Mouse (Mus musculus) midbrain, embryonic 14.5 days (tissue): ENCODE results near the gene Tdrd9. TPM values are rescaled to one million over a fixed set of nuclear protein-coding genes. Genes with fewer than 3 reads are reported as not detected.

Experiments used
- ATAC-seq: fragments of 200-750 bp; cut with Nextera tagmentation; 2 replicates; pipeline ENCODE4 v1.8.0; 2017; ENCODE audit warnings: moderate number of reproducible peaks, moderate library complexity; ENCODE audit not compliant: low FRiP score, low TSS enrichment
- DNase-seq: peaks from one replicate; pipeline ENCODE4 v3.0.0-alpha.2; 2015
- H3K27ac ChIP-seq: fragments of 300-500 bp; sonication (generic); replicated peaks from 2 replicates; pipeline ENCODE4 v1.5.1; 2014; ENCODE audit warnings: mild to moderate bottlenecking, low read depth, low read length, moderate library complexity
- H3K27me3 ChIP-seq: fragments of 300-500 bp; sonication (generic); 2 replicates; pipeline ENCODE4 v1.6.1; 2014; ENCODE audit warnings: low read length, control low read depth, mixed read lengths; ENCODE audit not compliant: control insufficient read depth, insufficient read depth
- H3K36me3 ChIP-seq: fragments of 300-500 bp; sonication (generic); 2 replicates; pipeline ENCODE4 v1.6.1; 2014; ENCODE audit warnings: low read length, control low read depth; ENCODE audit not compliant: control insufficient read depth, insufficient read depth
- H3K4me1 ChIP-seq: fragments of 300-500 bp; sonication (generic); 2 replicates; pipeline ENCODE4 v1.6.1; 2014; ENCODE audit warnings: mild to moderate bottlenecking, antibody characterized with exemption, low read length, control low read depth; ENCODE audit not compliant: control insufficient read depth, insufficient read depth
- H3K4me2 ChIP-seq: fragments of 300-500 bp; sonication (generic); 2 replicates; pipeline ENCODE4 v1.6.1; 2014; ENCODE audit warnings: mild to moderate bottlenecking, low read length, moderate library complexity
- H3K4me3 ChIP-seq: fragments of 300-500 bp; sonication (generic); replicated peaks from 2 replicates; pipeline ENCODE4 v1.5.1; 2014; ENCODE audit warnings: low read depth, low read length
- H3K9ac ChIP-seq: fragments of 300-500 bp; sonication (generic); replicated peaks from 2 replicates; pipeline ENCODE4 v1.6.1; 2014; ENCODE audit warnings: mild to moderate bottlenecking, low read length, moderate library complexity
- H3K9me3 ChIP-seq: fragments of 300-500 bp; sonication (generic); 2 replicates; pipeline ENCODE4 v1.6.1; 2016; ENCODE audit warnings: low read length, control low read depth, mixed read lengths; ENCODE audit not compliant: control insufficient read depth
- WGBS: fragments of 180-500 bp; shearing (Covaris S2); extraction: QIAGEN DNeasy Blood & Tissue Kit; methylation state at CpG from one replicate; pipeline ENCODE4 v1.1.7; 2014; 5-methylcytosine and 5-hydroxymethylcytosine counted together
- polyA plus RNA-seq: library from polyadenylated mRNA; unstranded; fragments of >200 nt; fragmentation: Nextera tagmentation; extraction: Ambion mirVana; gene quantifications from 2 replicates; pipeline ENCODE4 v1.2.1, GENCODE M21; 2014

Tdrd9 gene
- polyA plus RNA-seq, 1 experiment from 2014 or later: 0.46 TPM

GRCm38 (mm10) chr12:112103179-112103578 lies 131.8 kb downstream of the Tdrd9 start:
- Histone ChIP-seq H3K36me3 (no peaks in the 10 kb centered on the region), H3K9ac (no peak overlapping the region), H3K4me2 (no peak overlapping the region), H3K4me1 (no peaks in the 10 kb centered on the region), H3K4me3 (no peak overlapping the region), H3K27me3 (no peaks in the 10 kb centered on the region; the same call in 1 of the 2 replicates), H3K27ac (no peak overlapping the region), H3K9me3 (no peaks in the 10 kb centered on the region)
- DNase-seq: no peak
- no peak for ATAC-seq
- WGBS: 88% methylated on average over 5 of the region's 5 CpGs

GRCm38 (mm10) chr12:112104890-112105289 lies 133.5 kb downstream of the Tdrd9 start:
- no peaks in the 10 kb centered on the region for H3K4me1 ChIP-seq
- no peaks in the 10 kb centered on the region for H3K36me3 ChIP-seq
- H3K9ac ChIP-seq: no peak overlapping the region
- ATAC-seq (no peak), DNase-seq (no peak)
- WGBS: 90% methylated on average over 11 of the region's 11 CpGs
- no peak overlapping the region for H3K27ac ChIP-seq
- H3K4me3 ChIP-seq: no peak overlapping the region
- no peaks in the 10 kb centered on the region; the same call in 1 of the 2 replicates for H3K27me3 ChIP-seq
- no peaks in the 10 kb centered on the region for H3K9me3 ChIP-seq
- H3K4me2 ChIP-seq: no peak overlapping the region

GRCm38 (mm10) chr12:112106541-112106971 lies 135.2 kb downstream of the Tdrd9 start, which contains the start of gene Aspg:
Gene Aspg (plus strand): TSS chr12:112106679.
- DNase-seq: no peak
- no peak for ATAC-seq
- H3K4me3 ChIP-seq: no peak within 1 kb of the TSS
- H3K4me1 ChIP-seq: no peaks in the 10 kb centered on the region
- no peaks in the 10 kb centered on the region for H3K36me3 ChIP-seq
- 4% methylated on average over 14 of the region's 14 CpGs for WGBS
- no peak within 1 kb of the TSS for H3K4me2 ChIP-seq
- no peak within 1 kb of the TSS for H3K27ac ChIP-seq
- H3K9me3 ChIP-seq: no peaks in the 10 kb centered on the region
- H3K9ac ChIP-seq: no peak within 1 kb of the TSS
- H3K27me3 ChIP-seq: no peaks in the 10 kb centered on the region; the same call in 1 of the 2 replicates

- WGBS: 91% methylated on average over 8 of the region's 8 CpGs
- H3K4me3 ChIP-seq: no peak overlapping the region
- no peak overlapping the region for H3K4me2 ChIP-seq
- H3K36me3 ChIP-seq: no peaks in the 10 kb centered on the region
- no peaks in the 10 kb centered on the region for H3K4me1 ChIP-seq
- ATAC-seq: no peak
- no peak overlapping the region for H3K9ac ChIP-seq
- DNase-seq: no peak
- H3K9me3 ChIP-seq: no peaks in the 10 kb centered on the region
- H3K27me3 ChIP-seq: no peaks in the 10 kb centered on the region; the same call in 1 of the 2 replicates
- H3K27ac ChIP-seq: no peak overlapping the region
Observed at GRCm38 (mm10) chr12:112107685-112108084, 136.3 kb downstream of the Tdrd9 start.

GRCm38 (mm10) chr12:112108696-112109445 lies 137.5 kb downstream of the Tdrd9 start:
- WGBS: 88% methylated on average over 11 of the region's 11 CpGs
- Histone ChIP-seq H3K9ac (no peak overlapping the region), H3K4me2 (no peak overlapping the region), H3K27ac (no peak overlapping the region), H3K36me3 (no peaks in the 10 kb centered on the region), H3K27me3 (no peaks in the 10 kb centered on the region; the same call in 1 of the 2 replicates), H3K4me3 (no peak overlapping the region), H3K9me3 (no peaks in the 10 kb centered on the region), H3K4me1 (no peaks in the 10 kb centered on the region)
- ATAC-seq (no peak), DNase-seq (no peak)

GRCm38 (mm10) chr12:112109701-112110100 lies 138.3 kb downstream of the Tdrd9 start:
- DNase-seq (no peak), ATAC-seq (no peak)
- WGBS: 80% methylated on average over 9 of the region's 9 CpGs
- Histone ChIP-seq H3K36me3 (no peaks in the 10 kb centered on the region), H3K27ac (no peak overlapping the region), H3K27me3 (no peaks in the 10 kb centered on the region; the same call in 1 of the 2 replicates), H3K4me2 (no peak overlapping the region), H3K9ac (no peak overlapping the region), H3K4me1 (no peaks in the 10 kb centered on the region), H3K4me3 (no peak overlapping the region), H3K9me3 (no peaks in the 10 kb centered on the region)

GRCm38 (mm10) chr12:112111323-112111722 lies 140.0 kb downstream of the Tdrd9 start:
- WGBS: 81% methylated on average over 5 of the region's 5 CpGs
- Histone ChIP-seq H3K4me2 (no peak overlapping the region), H3K9ac (no peak overlapping the region), H3K9me3 (no peaks in the 10 kb centered on the region), H3K4me1 (no peaks in the 10 kb centered on the region), H3K27me3 (no peaks in the 10 kb centered on the region; the same call in 1 of the 2 replicates), H3K4me3 (no peak overlapping the region), H3K36me3 (no peaks in the 10 kb centered on the region), H3K27ac (no peak overlapping the region)
- DNase-seq (no peak), ATAC-seq (no peak)

GRCm38 (mm10) chr12:112112235-112112634 lies 140.9 kb downstream of the Tdrd9 start:
- Histone ChIP-seq H3K9me3 (no peaks in the 10 kb centered on the region), H3K36me3 (no peaks in the 10 kb centered on the region), H3K27ac (no peak overlapping the region), H3K4me1 (no peaks in the 10 kb centered on the region), H3K4me2 (no peak overlapping the region), H3K9ac (no peak overlapping the region), H3K4me3 (no peak overlapping the region), H3K27me3 (no peaks in the 10 kb centered on the region)
- 93% methylated on average over 6 of the region's 6 CpGs for WGBS
- ATAC-seq: no peak
- DNase-seq: no peak
